Mouse (Mus musculus): ENCODE measurements around the gene Tpp2. TPM values are rescaled to one million over a fixed set of nuclear protein-coding genes. Genes with fewer than 3 reads are reported as not detected.

Tpp2 gene
- polyA plus RNA-seq, 1 experiment from 2014 or later = 68.9 TPM

DNA sequence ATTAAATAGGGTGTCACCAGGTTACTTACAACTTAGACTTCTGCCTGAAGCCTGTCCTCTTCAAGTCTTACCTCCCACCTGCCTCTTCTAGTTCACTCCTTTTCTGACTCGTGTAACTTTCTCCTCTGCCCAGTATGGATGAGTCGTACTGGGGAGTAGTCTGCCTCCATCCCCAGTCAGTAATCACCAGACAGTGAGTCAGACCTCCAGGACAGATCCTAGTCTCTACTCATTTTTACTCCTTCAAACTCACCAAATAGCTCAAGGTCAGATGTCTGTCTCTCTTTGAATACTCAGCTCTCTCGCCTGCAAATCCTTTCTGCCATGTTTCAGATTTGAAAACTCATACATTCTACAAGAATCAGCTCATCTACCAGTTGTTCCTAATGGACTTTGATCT is 35.9 kb downstream of the Tpp2 start:
- WGBS = 86% methylated on average over 3 of the region's 3 CpGs
- Histone ChIP-seq H3K4me3 (ENCODE audit: low read depth, low read length) (no peak overlapping the region), H3K27me3 (ENCODE audit: control insufficient read depth, insufficient read depth, low read length) (no peaks in the 10 kb centered on the region), H3K36me3 (ENCODE audit: control insufficient read depth, insufficient read depth, low read length) (no peaks in the 10 kb centered on the region), H3K4me1 (ENCODE audit: control insufficient read depth, insufficient read depth, low read length) (no peaks in the 10 kb centered on the region), H3K27ac (replicated peaks; ENCODE audit: low read depth, low read length) (no peak overlapping the region), H3K9me3 (ENCODE audit: control insufficient read depth, low read length) (no peaks in the 10 kb centered on the region), H3K4me2 (ENCODE audit: low read depth, severe bottlenecking) (no peak overlapping the region), H3K9ac (ENCODE audit: low read length) (no peak overlapping the region)
- DNase-seq (ENCODE audit: low spot score) (no peak), ATAC-seq (ENCODE audit: insufficient number of reproducible peaks, low FRiP score, low TSS enrichment, low read depth) (no peak)

GRCm38 (mm10) chr1:43971089-43971488 is 37.6 kb downstream of the Tpp2 start:
- WGBS = 71% methylated on average over 3 of the region's 3 CpGs
- H3K4me2 ChIP-seq (ENCODE audit: low read depth, severe bottlenecking) = no peak overlapping the region
- H3K9ac ChIP-seq (ENCODE audit: low read length) = no peak overlapping the region
- no peaks in the 10 kb centered on the region; the same call in 1 of the 2 replicates for H3K36me3 ChIP-seq (ENCODE audit: control insufficient read depth, insufficient read depth, low read length)
- DNase-seq (ENCODE audit: low spot score) (no peak), ATAC-seq (ENCODE audit: insufficient number of reproducible peaks, low FRiP score, low TSS enrichment, low read depth) (no peak)
- H3K27me3 ChIP-seq (ENCODE audit: control insufficient read depth, insufficient read depth, low read length) = no peaks in the 10 kb centered on the region
- H3K4me3 ChIP-seq (ENCODE audit: low read depth, low read length) = no peak overlapping the region
- no peaks in the 10 kb centered on the region for H3K9me3 ChIP-seq (ENCODE audit: control insufficient read depth, low read length)
- H3K4me1 ChIP-seq (ENCODE audit: control insufficient read depth, insufficient read depth, low read length) = no peaks in the 10 kb centered on the region
- H3K27ac ChIP-seq (replicated peaks; ENCODE audit: low read depth, low read length) = no peak overlapping the region

GRCm38 (mm10) chr1:43996914-43997589 is 63.6 kb downstream of the Tpp2 start:
- no peak overlapping the region for H3K4me3 ChIP-seq (ENCODE audit: low read depth, low read length)
- H3K9ac ChIP-seq (ENCODE audit: low read length) = no peak overlapping the region
- H3K36me3 ChIP-seq (ENCODE audit: control insufficient read depth, insufficient read depth, low read length) = peaks cover 16% of the 10 kb centered on the region
- no peaks in the 10 kb centered on the region for H3K4me1 ChIP-seq (ENCODE audit: control insufficient read depth, insufficient read depth, low read length)
- 93% methylated on average over 4 of the region's 4 CpGs for WGBS
- H3K27ac ChIP-seq (replicated peaks; ENCODE audit: low read depth, low read length) = no peak overlapping the region
- ATAC-seq (ENCODE audit: insufficient number of reproducible peaks, low FRiP score, low TSS enrichment, low read depth) (no peak), DNase-seq (ENCODE audit: low spot score) (no peak)
- no peaks in the 10 kb centered on the region for H3K27me3 ChIP-seq (ENCODE audit: control insufficient read depth, insufficient read depth, low read length)
- H3K4me2 ChIP-seq (ENCODE audit: low read depth, severe bottlenecking) = no peak overlapping the region
- no peaks in the 10 kb centered on the region for H3K9me3 ChIP-seq (ENCODE audit: control insufficient read depth, low read length)

GRCm38 (mm10) chr1:44004513-44004912 is 71.1 kb downstream of the Tpp2 start:
- H3K9ac ChIP-seq (ENCODE audit: low read length) = no peak overlapping the region
- H3K4me3 ChIP-seq (ENCODE audit: low read depth, low read length) = no peak overlapping the region
- H3K36me3 ChIP-seq (ENCODE audit: control insufficient read depth, insufficient read depth, low read length) = peaks cover 9% of the 10 kb centered on the region; the same call in 1 of the 2 replicates
- H3K27me3 ChIP-seq (ENCODE audit: control insufficient read depth, insufficient read depth, low read length) = no peaks in the 10 kb centered on the region
- DNase-seq (ENCODE audit: low spot score) = no peak
- no peaks in the 10 kb centered on the region for H3K9me3 ChIP-seq (ENCODE audit: control insufficient read depth, low read length)
- H3K4me2 ChIP-seq (ENCODE audit: low read depth, severe bottlenecking) = no peak overlapping the region
- ATAC-seq (ENCODE audit: insufficient number of reproducible peaks, low FRiP score, low TSS enrichment, low read depth) = no peak
- no peak overlapping the region for H3K27ac ChIP-seq (replicated peaks; ENCODE audit: low read depth, low read length)
- no peaks in the 10 kb centered on the region for H3K4me1 ChIP-seq (ENCODE audit: control insufficient read depth, insufficient read depth, low read length)
- WGBS = 94% methylated on average over 2 of the region's 2 CpGs

- 83% methylated on average over 2 of the region's 2 CpGs for WGBS
- no peak overlapping the region for H3K9ac ChIP-seq (ENCODE audit: low read length)
- no peak for DNase-seq (ENCODE audit: low spot score)
- ATAC-seq (ENCODE audit: insufficient number of reproducible peaks, low FRiP score, low TSS enrichment, low read depth) = no peak
- H3K27ac ChIP-seq (replicated peaks; ENCODE audit: low read depth, low read length) = no peak overlapping the region
- no peak overlapping the region for H3K4me3 ChIP-seq (ENCODE audit: low read depth, low read length)
- no peaks in the 10 kb centered on the region for H3K4me1 ChIP-seq (ENCODE audit: control insufficient read depth, insufficient read depth, low read length)
- H3K9me3 ChIP-seq (ENCODE audit: control insufficient read depth, low read length) = no peaks in the 10 kb centered on the region
- H3K27me3 ChIP-seq (ENCODE audit: control insufficient read depth, insufficient read depth, low read length) = no peaks in the 10 kb centered on the region
- no peaks in the 10 kb centered on the region for H3K36me3 ChIP-seq (ENCODE audit: control insufficient read depth, insufficient read depth, low read length)
- H3K4me2 ChIP-seq (ENCODE audit: low read depth, severe bottlenecking) = no peak overlapping the region
These were observed 82.1 kb downstream of the Tpp2 start for GRCm38 (mm10) chr1:44015556-44015955.

- Histone ChIP-seq H3K36me3 (ENCODE audit: control insufficient read depth, insufficient read depth, low read length) (no peaks in the 10 kb centered on the region), H3K27me3 (ENCODE audit: control insufficient read depth, insufficient read depth, low read length) (no peaks in the 10 kb centered on the region), H3K4me1 (ENCODE audit: control insufficient read depth, insufficient read depth, low read length) (no peaks in the 10 kb centered on the region), H3K4me3 (ENCODE audit: low read depth, low read length) (no peak within 1 kb of the TSS), H3K9me3 (ENCODE audit: control insufficient read depth, low read length) (no peaks in the 10 kb centered on the region), H3K9ac (ENCODE audit: low read length) (no peak within 1 kb of the TSS), H3K27ac (replicated peaks; ENCODE audit: low read depth, low read length) (no peak within 1 kb of the TSS), H3K4me2 (ENCODE audit: low read depth, severe bottlenecking) (no peak within 1 kb of the TSS)
- ATAC-seq (ENCODE audit: insufficient number of reproducible peaks, low FRiP score, low TSS enrichment, low read depth) = no peak
- DNase-seq (ENCODE audit: low spot score) = no peak
These were observed 86.5 kb downstream of the Tpp2 start, which contains the start of gene Mettl21c for GRCm38 (mm10) chr1:44019934-44020333. Gene Mettl21c (minus strand): TSS chr1:44020034.

DNA sequence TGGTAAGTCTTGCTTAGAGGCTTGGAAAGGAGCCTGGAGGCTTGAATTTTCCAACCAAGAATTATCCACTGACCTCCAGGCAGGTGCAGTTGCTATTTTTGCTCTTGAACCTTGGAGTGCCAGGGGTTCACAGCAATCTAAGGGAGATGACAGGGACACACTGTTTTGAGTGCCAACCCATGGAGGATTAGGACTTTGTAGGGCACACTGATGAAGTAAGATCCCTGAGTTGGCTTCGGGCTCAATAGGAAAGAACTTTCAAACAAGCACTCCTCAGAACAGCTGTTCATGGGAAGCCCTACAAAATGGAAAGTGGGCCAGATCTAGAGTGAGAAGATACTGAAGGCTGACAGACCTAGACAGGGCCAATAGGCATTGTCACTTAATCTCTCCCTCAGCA is 89.2 kb downstream of the Tpp2 start:
- 93% methylated on average over 1 of the region's 1 CpGs for WGBS
- Histone ChIP-seq H3K9ac (ENCODE audit: low read length) (no peak overlapping the region), H3K4me2 (ENCODE audit: low read depth, severe bottlenecking) (no peak overlapping the region), H3K36me3 (ENCODE audit: control insufficient read depth, insufficient read depth, low read length) (no peaks in the 10 kb centered on the region), H3K27me3 (ENCODE audit: control insufficient read depth, insufficient read depth, low read length) (no peaks in the 10 kb centered on the region), H3K27ac (replicated peaks; ENCODE audit: low read depth, low read length) (no peak overlapping the region), H3K4me3 (ENCODE audit: low read depth, low read length) (no peak overlapping the region), H3K4me1 (ENCODE audit: control insufficient read depth, insufficient read depth, low read length) (no peaks in the 10 kb centered on the region), H3K9me3 (ENCODE audit: control insufficient read depth, low read length) (no peaks in the 10 kb centered on the region)
- ATAC-seq (ENCODE audit: insufficient number of reproducible peaks, low FRiP score, low TSS enrichment, low read depth) (no peak), DNase-seq (ENCODE audit: low spot score) (no peak)

GRCm38 (mm10) chr1:44027651-44028050 is 94.2 kb downstream of the Tpp2 start:
- H3K4me2 ChIP-seq (ENCODE audit: low read depth, severe bottlenecking) = no peak overlapping the region
- ATAC-seq (ENCODE audit: insufficient number of reproducible peaks, low FRiP score, low TSS enrichment, low read depth) (no peak), DNase-seq (ENCODE audit: low spot score) (no peak)
- no peaks in the 10 kb centered on the region for H3K36me3 ChIP-seq (ENCODE audit: control insufficient read depth, insufficient read depth, low read length)
- WGBS = 88% methylated on average over 1 of the region's 1 CpGs
- H3K9me3 ChIP-seq (ENCODE audit: control insufficient read depth, low read length) = no peaks in the 10 kb centered on the region
- no peak overlapping the region for H3K4me3 ChIP-seq (ENCODE audit: low read depth, low read length)
- H3K27ac ChIP-seq (replicated peaks; ENCODE audit: low read depth, low read length) = no peak overlapping the region
- H3K4me1 ChIP-seq (ENCODE audit: control insufficient read depth, insufficient read depth, low read length) = no peaks in the 10 kb centered on the region
- H3K27me3 ChIP-seq (ENCODE audit: control insufficient read depth, insufficient read depth, low read length) = no peaks in the 10 kb centered on the region
- H3K9ac ChIP-seq (ENCODE audit: low read length) = no peak overlapping the region

GRCm38 (mm10) chr1:44032213-44032612 is 98.8 kb downstream of the Tpp2 start:
- Histone ChIP-seq H3K27ac (replicated peaks; ENCODE audit: low read depth, low read length) (no peak overlapping the region), H3K36me3 (ENCODE audit: control insufficient read depth, insufficient read depth, low read length) (no peaks in the 10 kb centered on the region), H3K9ac (ENCODE audit: low read length) (no peak overlapping the region), H3K27me3 (ENCODE audit: control insufficient read depth, insufficient read depth, low read length) (no peaks in the 10 kb centered on the region), H3K4me1 (ENCODE audit: control insufficient read depth, insufficient read depth, low read length) (no peaks in the 10 kb centered on the region), H3K4me3 (ENCODE audit: low read depth, low read length) (no peak overlapping the region), H3K4me2 (ENCODE audit: low read depth, severe bottlenecking) (no peak overlapping the region), H3K9me3 (ENCODE audit: control insufficient read depth, low read length) (no peaks in the 10 kb centered on the region)
- ATAC-seq (ENCODE audit: insufficient number of reproducible peaks, low FRiP score, low TSS enrichment, low read depth) (no peak), DNase-seq (ENCODE audit: low spot score) (no peak)
- 72% methylated on average over 2 of the region's 2 CpGs for WGBS

Measured in limb, embryonic 11.5 days (tissue).